Mouse (Mus musculus): ENCODE data around the gene Ktn1. TPM values are rescaled to one million over a fixed set of nuclear protein-coding genes. Genes with fewer than 3 reads are reported as not detected.

The Ktn1 gene
- polyA plus RNA-seq, 1 experiment from 2014 or later, result 68.6 TPM

- Histone ChIP-seq H3K27me3 (no peaks in the 10 kb centered on the region), H3K27ac (no peak overlapping the region), H3K4me2 (replicated peaks) (no peak overlapping the region), H3K9ac (replicated peaks) (no peak overlapping the region), H3K4me3 (replicated peaks) (no peak overlapping the region), H3K4me1 (replicated peaks) (no peaks in the 10 kb centered on the region), H3K9me3 (no peaks in the 10 kb centered on the region), H3K36me3 (peaks cover 69% of the 10 kb centered on the region)
- ATAC-seq, result no peak
- 95% methylated on average over 10 of the region's 10 CpGs for WGBS
These were observed 34.6 kb downstream of the Ktn1 start for GRCm38 (mm10) chr14:47682886-47683285.

GRCm38 (mm10) chr14:47684579-47684978 lies 36.3 kb downstream of the Ktn1 start:
- Histone ChIP-seq H3K27ac (no peak overlapping the region), H3K4me3 (replicated peaks) (no peak overlapping the region), H3K27me3 (no peaks in the 10 kb centered on the region), H3K4me1 (replicated peaks) (no peaks in the 10 kb centered on the region), H3K9me3 (no peaks in the 10 kb centered on the region), H3K9ac (replicated peaks) (no peak overlapping the region), H3K4me2 (replicated peaks) (no peak overlapping the region), H3K36me3 (peaks cover 69% of the 10 kb centered on the region)
- no peak for ATAC-seq
- 94% methylated on average over 5 of the region's 5 CpGs for WGBS

GRCm38 (mm10) chr14:47699126-47699525 lies 50.9 kb downstream of the Ktn1 start:
- H3K4me1 ChIP-seq (replicated peaks), result no peaks in the 10 kb centered on the region
- 62% methylated on average over 5 of the region's 5 CpGs for WGBS
- H3K9ac ChIP-seq (replicated peaks), result no peak overlapping the region
- H3K27ac ChIP-seq, result no peak overlapping the region
- H3K36me3 ChIP-seq, result peaks cover 46% of the 10 kb centered on the region
- no peaks in the 10 kb centered on the region for H3K9me3 ChIP-seq
- ATAC-seq, result no peak
- no peak overlapping the region for H3K4me3 ChIP-seq (replicated peaks)
- H3K27me3 ChIP-seq, result no peaks in the 10 kb centered on the region
- H3K4me2 ChIP-seq (replicated peaks), result no peak overlapping the region

GRCm38 (mm10) chr14:47709546-47709945 lies 61.3 kb downstream of the Ktn1 start:
- WGBS, result 79% methylated on average over 3 of the region's 3 CpGs
- Histone ChIP-seq H3K4me1 (replicated peaks) (no peaks in the 10 kb centered on the region), H3K9me3 (no peaks in the 10 kb centered on the region), H3K4me3 (replicated peaks) (no peak overlapping the region), H3K27ac (no peak overlapping the region), H3K36me3 (peaks cover 62% of the 10 kb centered on the region), H3K27me3 (no peaks in the 10 kb centered on the region), H3K4me2 (replicated peaks) (no peak overlapping the region), H3K9ac (replicated peaks) (no peak overlapping the region)
- ATAC-seq, result no peak

- Histone ChIP-seq H3K4me1 (replicated peaks) (no peaks in the 10 kb centered on the region), H3K9me3 (no peaks in the 10 kb centered on the region), H3K27ac (no peak overlapping the region), H3K27me3 (no peaks in the 10 kb centered on the region), H3K36me3 (peaks cover 42% of the 10 kb centered on the region), H3K4me3 (replicated peaks) (no peak overlapping the region), H3K9ac (replicated peaks) (no peak overlapping the region), H3K4me2 (replicated peaks) (no peak overlapping the region)
- 85% methylated on average over 3 of the region's 3 CpGs for WGBS
- no peak for ATAC-seq
These were observed 67.5 kb downstream of the Ktn1 start for GRCm38 (mm10) chr14:47715771-47716170.

- no peaks in the 10 kb centered on the region for H3K9me3 ChIP-seq
- H3K27ac ChIP-seq, result no peak overlapping the region
- H3K4me2 ChIP-seq (replicated peaks), result no peak overlapping the region
- H3K9ac ChIP-seq (replicated peaks), result no peak overlapping the region
- H3K4me1 ChIP-seq (replicated peaks), result no peaks in the 10 kb centered on the region
- H3K27me3 ChIP-seq, result no peaks in the 10 kb centered on the region
- H3K4me3 ChIP-seq (replicated peaks), result no peak overlapping the region
- WGBS, result 89% methylated on average over 14 of the region's 14 CpGs
- ATAC-seq, result no peak
- peaks cover 39% of the 10 kb centered on the region for H3K36me3 ChIP-seq
These were observed 69.8 kb downstream of the Ktn1 start for GRCm38 (mm10) chr14:47717916-47718606.

- WGBS, result 93% methylated on average over 4 of the region's 4 CpGs
These were observed 71.8 kb downstream of the Ktn1 start for GRCm38 (mm10) chr14:47720023-47720422.

GRCm38 (mm10) chr14:47723035-47723434 lies 74.8 kb downstream of the Ktn1 start:
- Histone ChIP-seq H3K9me3 (no peaks in the 10 kb centered on the region), H3K4me1 (replicated peaks) (no peaks in the 10 kb centered on the region), H3K9ac (replicated peaks) (no peak overlapping the region), H3K4me2 (replicated peaks) (no peak overlapping the region), H3K36me3 (peaks cover 63% of the 10 kb centered on the region), H3K27ac (no peak overlapping the region), H3K4me3 (replicated peaks) (no peak overlapping the region), H3K27me3 (no peaks in the 10 kb centered on the region)
- ATAC-seq, result no peak

More at GRCm38 (mm10) chr14:47720023-47720422, 71.8 kb downstream of the Ktn1 start:
- Histone ChIP-seq H3K9ac (replicated peaks) (no peak overlapping the region), H3K27ac (no peak overlapping the region), H3K4me3 (replicated peaks) (no peak overlapping the region), H3K9me3 (no peaks in the 10 kb centered on the region), H3K36me3 (peaks cover 50% of the 10 kb centered on the region), H3K4me1 (replicated peaks) (no peaks in the 10 kb centered on the region), H3K27me3 (no peaks in the 10 kb centered on the region), H3K4me2 (replicated peaks) (no peak overlapping the region)
- no peak for ATAC-seq

- no peak overlapping the region for H3K27ac ChIP-seq
- peaks cover 78% of the 10 kb centered on the region for H3K36me3 ChIP-seq
- 100% methylated on average over 1 of the region's 1 CpGs for WGBS
- ATAC-seq, result no peak
- no peak overlapping the region for H3K4me3 ChIP-seq (replicated peaks)
- H3K9ac ChIP-seq (replicated peaks), result no peak overlapping the region
- H3K4me2 ChIP-seq (replicated peaks), result no peak overlapping the region
- H3K4me1 ChIP-seq (replicated peaks), result no peaks in the 10 kb centered on the region
- H3K9me3 ChIP-seq, result no peaks in the 10 kb centered on the region
- no peaks in the 10 kb centered on the region for H3K27me3 ChIP-seq
These were observed 80.3 kb downstream of the Ktn1 start for GRCm38 (mm10) chr14:47728594-47728993.

- peaks cover 62% of the 10 kb centered on the region for H3K36me3 ChIP-seq
- H3K4me1 ChIP-seq (replicated peaks), result no peaks in the 10 kb centered on the region
- H3K9me3 ChIP-seq, result no peaks in the 10 kb centered on the region
- 93% methylated on average over 12 of the region's 12 CpGs for WGBS
- no peak overlapping the region for H3K27ac ChIP-seq
- no peak overlapping the region for H3K4me3 ChIP-seq (replicated peaks)
- H3K9ac ChIP-seq (replicated peaks), result no peak overlapping the region
- no peak overlapping the region for H3K4me2 ChIP-seq (replicated peaks)
- no peaks in the 10 kb centered on the region for H3K27me3 ChIP-seq
- ATAC-seq, result no peak
These were observed 87.1 kb downstream of the Ktn1 start for GRCm38 (mm10) chr14:47735354-47735753.

GRCm38 (mm10) chr14:47736471-47736870 lies 88.2 kb downstream of the Ktn1 start:
- Histone ChIP-seq H3K4me2 (replicated peaks) (no peak overlapping the region), H3K9me3 (no peaks in the 10 kb centered on the region), H3K4me3 (replicated peaks) (no peak overlapping the region), H3K27ac (no peak overlapping the region), H3K9ac (replicated peaks) (no peak overlapping the region), H3K27me3 (no peaks in the 10 kb centered on the region), H3K36me3 (peaks cover 61% of the 10 kb centered on the region), H3K4me1 (replicated peaks) (no peaks in the 10 kb centered on the region)
- ATAC-seq, result no peak
- 88% methylated on average over 8 of the region's 8 CpGs for WGBS

- Histone ChIP-seq H3K9me3 (no peaks in the 10 kb centered on the region), H3K27ac (no peak overlapping the region), H3K36me3 (peaks cover 38% of the 10 kb centered on the region), H3K9ac (replicated peaks) (no peak overlapping the region), H3K4me2 (replicated peaks) (no peak overlapping the region), H3K27me3 (no peaks in the 10 kb centered on the region), H3K4me1 (replicated peaks) (no peaks in the 10 kb centered on the region), H3K4me3 (replicated peaks) (no peak overlapping the region)
- no peak for ATAC-seq
- 94% methylated on average over 5 of the region's 5 CpGs for WGBS
These were observed 92.2 kb downstream of the Ktn1 start for GRCm38 (mm10) chr14:47740316-47740996.

Measured in midbrain, embryonic 13.5 days (tissue).